Mouse (Mus musculus): ENCODE results near the gene Rdh16f1. TPM values are rescaled to one million over a fixed set of nuclear protein-coding genes. Genes with fewer than 3 reads are reported as not detected.

Gene Rdh16f1
- not detected in 2 replicates for polyA plus RNA-seq (2012)

DNA sequence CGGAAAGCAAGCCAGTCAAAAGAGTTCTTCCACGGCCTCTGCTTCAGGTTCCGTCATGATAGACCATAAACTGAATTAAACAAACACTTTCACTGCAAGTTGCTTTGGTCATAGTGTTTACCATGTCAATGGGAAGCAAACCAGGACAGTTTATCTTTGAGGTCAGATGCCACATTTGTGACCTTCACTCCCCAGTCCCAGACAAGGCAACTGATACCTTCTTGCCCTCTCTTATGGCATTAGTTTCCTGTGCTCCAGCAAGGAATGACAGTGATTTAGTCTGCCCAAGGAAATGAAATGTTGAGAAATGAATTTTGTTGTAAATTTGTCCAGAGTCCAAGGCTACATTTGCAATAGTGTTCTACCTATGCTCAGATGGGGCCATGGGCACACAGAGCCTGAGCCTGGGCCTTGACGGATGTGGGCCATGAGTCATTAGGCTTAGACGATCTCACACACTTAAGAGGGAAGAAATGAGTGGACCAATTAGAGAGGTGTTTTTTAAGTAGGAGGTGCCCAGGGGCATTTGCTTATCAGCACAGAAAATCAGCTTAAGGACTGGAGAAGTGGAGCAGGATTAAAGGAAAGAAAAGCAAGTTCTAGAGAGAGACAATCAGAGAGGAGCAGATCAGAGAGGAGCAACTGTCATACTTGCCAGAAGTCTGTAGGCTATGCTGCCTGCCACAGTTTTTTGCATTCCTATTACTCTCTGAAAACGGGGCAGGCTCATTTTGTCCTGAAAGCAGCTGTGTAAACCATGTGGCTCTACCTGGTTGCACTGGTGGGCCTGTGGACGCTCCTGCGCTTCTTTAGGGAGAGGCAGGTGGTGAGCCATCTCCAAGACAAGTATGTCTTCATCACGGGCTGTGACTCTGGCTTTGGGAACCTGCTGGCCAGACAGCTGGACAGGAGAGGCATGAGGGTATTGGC, at the start of gene Rdh16f1, which contains the start of gene Rdh1:
Rdh16f1 (plus strand) TSS at position 607 of the 930 bp plus-strand sequence.
Rdh1 (plus strand) TSS at position 541 of the 930 bp plus-strand sequence.
- TF ChIP-seq GATA1 (IDR thresholded peaks at IDR 0.05; ENCODE audit: low read length): no peak

DNA sequence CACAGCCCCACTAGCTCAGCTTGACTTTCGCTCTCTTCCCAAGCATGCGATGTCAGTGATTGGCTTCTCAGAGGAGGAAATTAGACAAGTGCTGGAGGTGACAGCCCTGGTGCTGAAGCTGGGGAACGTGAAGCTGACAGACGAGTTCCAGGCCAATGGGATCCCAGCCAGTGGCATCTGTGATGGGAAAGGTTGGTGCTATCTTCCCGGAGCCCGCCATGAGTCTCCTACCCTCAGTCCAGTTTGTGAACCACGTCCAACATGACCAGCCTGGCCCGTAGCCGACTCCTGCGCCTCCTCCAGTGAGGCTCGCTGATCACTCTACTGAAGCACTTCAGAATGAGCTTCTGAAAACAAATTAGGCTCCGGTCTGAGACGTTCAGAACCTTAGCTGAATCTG, 49.3 kb upstream of the Rdh16f1 start:
- no peak for TF ChIP-seq GATA1 (IDR thresholded peaks at IDR 0.05; ENCODE audit: low read length)

DNA sequence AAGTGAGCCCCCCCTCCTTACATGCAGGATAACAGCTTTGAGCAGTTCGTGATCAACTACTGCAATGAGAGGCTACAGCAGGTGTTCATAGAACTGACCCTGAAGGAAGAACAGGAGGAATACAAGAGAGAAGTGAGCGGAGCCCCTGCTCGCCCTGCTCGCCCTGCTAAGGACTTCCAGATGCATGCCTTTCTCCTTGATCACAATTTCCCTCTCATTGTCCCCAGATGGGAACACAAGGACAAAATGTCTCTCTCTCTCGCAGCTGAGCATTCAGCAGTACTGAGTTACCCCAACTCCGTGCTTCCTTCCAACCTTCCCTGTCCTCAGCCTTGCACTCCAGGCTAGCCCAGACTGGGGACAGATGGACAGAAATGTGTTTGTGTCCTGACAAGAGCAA, 46.9 kb upstream of the Rdh16f1 start:
- TF ChIP-seq GATA1 (IDR thresholded peaks at IDR 0.05; ENCODE audit: low read length): no peak

DNA sequence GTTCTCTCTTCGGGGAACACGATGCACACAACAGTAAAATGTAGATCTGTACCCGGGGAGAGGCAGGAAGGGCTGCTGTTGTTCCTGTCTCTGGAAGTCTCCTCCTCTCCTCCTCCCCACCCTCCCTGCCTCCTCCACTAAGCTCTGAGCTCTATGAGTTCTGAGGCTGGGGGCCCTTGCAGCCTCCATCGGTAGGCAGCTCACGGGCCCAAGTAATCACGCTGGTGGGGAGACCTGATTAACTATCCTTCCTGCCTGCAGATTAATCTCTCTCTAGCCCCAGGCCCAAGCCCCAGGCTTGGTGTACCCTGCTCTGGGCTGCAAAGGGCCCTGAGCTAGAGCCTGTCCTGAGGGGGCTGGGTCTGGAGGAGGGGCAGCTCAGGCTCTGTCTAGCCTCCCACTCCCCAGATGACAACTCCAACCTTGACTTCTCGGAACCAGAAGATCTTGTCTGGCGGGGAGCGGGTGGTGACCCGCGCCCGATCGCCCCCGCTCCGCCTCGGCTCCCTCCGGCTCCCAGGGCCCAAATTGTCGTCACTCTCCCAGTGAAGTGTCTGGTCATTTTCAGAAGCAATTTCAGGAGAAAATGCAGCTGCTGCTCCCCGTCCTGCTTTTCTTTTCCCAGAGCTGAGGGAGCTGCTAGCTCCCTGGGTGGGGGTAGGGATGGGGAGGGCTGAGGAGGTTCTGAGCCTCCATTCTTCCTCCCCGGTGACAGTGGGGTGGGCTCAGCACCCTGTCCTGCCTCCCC, 37.7 kb upstream of the Rdh16f1 start:
- no peak for TF ChIP-seq GATA1 (IDR thresholded peaks at IDR 0.05; ENCODE audit: low read length)

DNA sequence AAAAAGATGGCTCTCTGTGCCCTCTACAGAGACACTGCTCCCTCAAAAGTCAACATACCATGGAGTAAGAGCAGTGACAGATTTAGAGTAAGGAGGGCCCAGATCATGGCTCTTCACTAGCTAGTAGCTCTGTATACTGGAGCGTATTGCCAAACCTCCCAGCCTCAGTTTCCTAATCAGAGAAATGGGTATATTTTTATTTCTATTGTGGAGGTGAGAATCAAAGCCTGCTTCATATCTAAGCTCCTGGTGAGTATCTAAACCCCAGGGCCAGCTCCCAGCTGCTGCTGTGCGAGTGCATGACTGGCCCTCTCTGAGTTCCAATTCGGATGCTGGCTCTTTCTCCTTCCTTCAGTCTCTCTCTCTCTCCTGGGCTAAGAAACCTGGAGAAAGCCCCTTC, 35.4 kb upstream of the Rdh16f1 start, which contains the start of gene Tac2:
Tac2 (plus strand) TSS at position 301 of the 400 bp plus-strand sequence.
- no peak for TF ChIP-seq GATA1 (IDR thresholded peaks at IDR 0.05; ENCODE audit: low read length)

DNA sequence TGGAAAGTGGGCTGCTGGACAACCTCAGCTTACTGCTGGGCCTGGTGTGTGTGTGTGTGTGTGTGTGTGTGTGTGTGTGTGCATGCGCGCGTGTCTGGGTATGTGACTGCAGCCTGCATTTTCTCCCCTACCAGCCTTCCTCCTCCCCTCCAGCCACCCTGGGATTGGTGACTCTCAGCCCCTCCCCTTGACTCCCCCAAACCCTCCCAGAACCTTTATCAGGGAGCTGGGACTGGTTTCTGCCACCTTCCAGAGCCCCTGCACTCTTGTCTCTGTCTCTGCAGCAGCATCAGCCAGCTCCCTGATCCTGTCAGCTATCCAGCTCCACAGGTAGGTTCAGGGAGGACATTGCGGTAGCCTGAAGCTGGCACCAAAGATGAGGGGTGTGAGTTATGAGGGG, 34.5 kb upstream of the Rdh16f1 start:
- no peak for TF ChIP-seq GATA1 (IDR thresholded peaks at IDR 0.05; ENCODE audit: low read length)

DNA sequence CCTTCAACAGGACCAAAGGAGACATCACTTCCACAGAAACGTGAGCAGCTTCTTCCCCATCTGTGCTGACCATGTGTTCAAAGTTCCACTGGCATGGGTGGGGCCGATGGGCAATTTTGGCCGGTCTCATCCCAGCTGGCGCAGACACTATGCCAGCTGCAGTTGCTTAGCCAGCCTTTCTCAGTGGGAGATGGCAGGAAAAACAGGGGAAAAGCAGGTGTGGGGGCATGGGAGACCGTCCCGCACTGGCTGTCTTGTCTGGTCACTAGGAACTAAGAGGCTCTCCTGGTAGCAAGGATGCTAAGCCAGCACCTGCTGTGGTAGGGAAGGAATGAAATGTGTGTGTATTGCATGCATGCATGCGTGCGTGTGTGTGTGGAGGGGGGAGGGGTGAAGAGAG, 31.1 kb upstream of the Rdh16f1 start:
- no peak for TF ChIP-seq GATA1 (IDR thresholded peaks at IDR 0.05; ENCODE audit: low read length)

DNA sequence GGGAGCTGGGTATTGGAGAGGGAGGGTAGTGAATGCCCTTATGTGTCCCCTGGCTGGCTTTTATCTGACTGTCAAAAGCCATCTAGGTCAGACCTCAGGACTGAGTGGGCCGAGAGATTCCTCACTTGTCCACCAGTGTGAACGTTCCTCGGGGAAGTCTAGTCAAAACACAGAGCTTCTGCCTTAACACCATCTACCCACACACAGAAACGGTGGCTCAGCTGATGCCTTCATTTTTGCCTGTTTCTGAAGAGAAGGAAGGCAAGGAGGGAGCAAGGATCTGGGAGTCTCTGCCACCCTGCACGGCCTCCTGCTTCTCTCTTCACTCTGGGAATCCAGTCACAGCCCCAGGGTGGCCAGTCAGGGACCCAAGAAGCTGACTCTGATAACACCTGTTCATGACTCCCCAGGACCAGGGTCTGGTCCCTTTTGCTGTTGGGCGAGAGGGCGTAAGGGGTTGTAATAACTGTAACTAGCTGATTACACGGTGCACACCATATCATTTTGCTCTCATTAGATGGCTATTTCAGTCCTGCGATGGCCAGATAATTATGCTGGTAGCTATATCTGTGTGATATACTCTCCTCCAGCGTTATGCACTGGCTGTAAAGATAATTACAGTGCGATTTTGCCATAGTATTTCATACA, 29.2 kb upstream of the Rdh16f1 start:
- peak; percentile 56 for TF ChIP-seq GATA1 (IDR thresholded peaks at IDR 0.05; ENCODE audit: low read length)

DNA sequence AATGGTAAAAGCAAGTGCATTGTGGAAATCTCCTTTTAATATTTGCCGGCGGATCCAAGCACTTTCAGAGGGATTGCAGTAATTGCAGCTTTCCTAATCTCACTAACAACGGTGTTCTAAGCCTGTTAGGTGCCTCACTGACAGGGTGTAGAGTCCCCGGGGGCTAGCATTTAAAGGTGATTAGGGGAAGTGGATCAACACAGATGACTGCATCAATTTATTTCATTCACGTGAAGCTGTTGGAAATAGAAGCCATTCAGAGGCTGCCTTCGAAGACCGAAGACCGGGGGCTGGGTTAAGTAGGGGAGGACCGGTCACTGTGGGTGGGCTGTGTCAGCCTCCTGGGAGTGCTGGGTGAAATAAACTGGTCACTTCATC, 28.7 kb upstream of the Rdh16f1 start:
- TF ChIP-seq GATA1 (IDR thresholded peaks at IDR 0.05; ENCODE audit: low read length): no peak

DNA sequence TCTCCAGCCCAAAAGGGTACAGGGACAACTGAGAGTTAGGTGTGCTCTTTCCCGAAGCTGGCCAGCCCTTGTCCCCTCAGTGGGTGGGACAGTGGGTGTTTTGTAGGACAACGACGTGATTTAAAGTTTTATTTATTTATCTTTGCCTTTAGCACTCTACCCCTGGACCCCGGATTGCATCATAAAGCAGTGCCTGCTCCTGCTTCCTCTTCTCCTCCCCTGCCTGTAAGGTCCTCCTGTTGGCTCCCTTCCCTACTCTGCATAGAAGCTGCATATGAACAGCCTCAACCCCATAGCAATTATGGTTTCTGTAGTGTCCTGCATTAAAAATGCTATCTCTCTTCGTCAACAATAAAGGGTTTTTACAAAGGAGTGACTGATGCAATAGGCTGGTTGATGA, 28.2 kb upstream of the Rdh16f1 start:
- TF ChIP-seq GATA1 (IDR thresholded peaks at IDR 0.05; ENCODE audit: low read length): no peak

DNA sequence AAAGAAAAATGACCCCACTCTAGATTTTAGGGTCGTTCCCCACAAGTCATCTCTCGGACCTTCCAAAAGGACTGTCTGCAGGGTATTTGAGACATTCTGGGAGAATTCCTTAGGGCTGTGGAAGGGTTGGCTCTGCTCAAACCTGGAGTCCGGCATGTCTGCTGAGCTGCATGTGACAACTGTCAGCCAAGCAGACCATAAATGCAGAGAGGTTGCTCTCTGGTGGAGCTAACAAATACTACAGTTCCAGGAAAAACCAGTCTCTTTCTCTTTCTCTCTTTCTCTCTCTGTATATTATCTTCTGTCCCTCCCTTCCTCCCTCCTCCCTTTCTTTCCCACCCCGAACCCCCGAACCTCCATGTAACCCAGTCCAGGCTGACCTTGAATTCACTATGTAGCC, 25.2 kb upstream of the Rdh16f1 start:
- TF ChIP-seq GATA1 (IDR thresholded peaks at IDR 0.05; ENCODE audit: low read length): no peak

DNA sequence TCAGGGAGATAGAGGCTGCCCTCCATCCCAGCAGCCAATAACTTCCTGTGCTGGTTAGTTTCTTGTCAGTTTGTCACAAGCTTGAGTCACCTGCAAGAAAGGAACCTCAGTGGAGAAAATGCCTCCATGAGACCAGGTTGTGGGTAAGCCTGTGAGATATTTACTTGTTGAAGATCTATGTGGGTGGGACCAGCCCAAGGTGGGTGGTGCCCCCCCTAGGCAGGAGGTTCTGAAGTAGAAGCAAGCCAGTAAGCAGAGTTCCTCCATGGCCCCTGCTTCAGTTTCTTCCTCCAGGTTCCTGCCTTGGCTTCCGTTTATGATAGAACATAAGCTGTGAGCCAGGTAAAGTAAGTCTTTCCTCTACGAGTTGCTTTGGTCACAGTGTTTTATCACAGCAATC, 23.3 kb upstream of the Rdh16f1 start:
- no peak for TF ChIP-seq GATA1 (IDR thresholded peaks at IDR 0.05; ENCODE audit: low read length)

DNA sequence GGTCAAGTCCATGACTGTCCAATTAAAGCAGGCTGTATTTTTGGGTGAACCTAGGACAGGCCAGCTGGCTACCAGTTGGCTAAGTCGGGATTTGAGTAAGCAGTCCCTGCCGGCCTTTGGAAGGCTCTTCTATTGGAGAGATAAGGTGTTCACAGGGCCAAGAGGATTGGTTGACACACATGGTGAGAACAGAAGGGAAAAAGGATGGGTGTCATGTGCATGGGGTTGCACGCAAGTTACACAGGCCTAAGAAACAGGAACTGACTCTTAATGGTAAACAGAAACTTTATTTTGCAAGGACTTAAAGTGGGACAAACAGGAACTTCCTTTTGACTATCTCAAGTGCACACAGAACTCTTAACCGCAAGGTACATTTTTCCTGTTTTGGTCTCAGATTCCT, 22.7 kb upstream of the Rdh16f1 start:
- TF ChIP-seq GATA1 (IDR thresholded peaks at IDR 0.05; ENCODE audit: low read length): no peak

DNA sequence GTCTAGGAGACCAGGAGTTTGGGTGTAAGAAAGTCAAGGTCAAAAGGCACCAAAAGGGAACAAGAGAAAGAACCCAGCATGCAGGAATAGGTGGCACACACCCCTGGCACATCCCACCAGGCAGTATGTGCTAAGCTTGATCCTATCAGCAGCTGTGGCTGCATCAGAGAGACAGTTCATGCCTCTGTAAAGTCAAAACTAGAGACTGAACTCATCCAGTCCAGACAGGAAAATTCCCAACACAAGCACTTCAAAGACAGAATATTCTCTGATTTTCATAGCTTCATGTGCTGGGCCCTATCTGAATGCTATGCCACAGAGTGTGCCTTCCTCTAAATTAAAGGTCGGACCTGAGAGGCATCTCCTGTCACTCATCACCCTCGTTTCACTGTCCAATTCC, 22.0 kb upstream of the Rdh16f1 start:
- no peak for TF ChIP-seq GATA1 (IDR thresholded peaks at IDR 0.05; ENCODE audit: low read length)

DNA sequence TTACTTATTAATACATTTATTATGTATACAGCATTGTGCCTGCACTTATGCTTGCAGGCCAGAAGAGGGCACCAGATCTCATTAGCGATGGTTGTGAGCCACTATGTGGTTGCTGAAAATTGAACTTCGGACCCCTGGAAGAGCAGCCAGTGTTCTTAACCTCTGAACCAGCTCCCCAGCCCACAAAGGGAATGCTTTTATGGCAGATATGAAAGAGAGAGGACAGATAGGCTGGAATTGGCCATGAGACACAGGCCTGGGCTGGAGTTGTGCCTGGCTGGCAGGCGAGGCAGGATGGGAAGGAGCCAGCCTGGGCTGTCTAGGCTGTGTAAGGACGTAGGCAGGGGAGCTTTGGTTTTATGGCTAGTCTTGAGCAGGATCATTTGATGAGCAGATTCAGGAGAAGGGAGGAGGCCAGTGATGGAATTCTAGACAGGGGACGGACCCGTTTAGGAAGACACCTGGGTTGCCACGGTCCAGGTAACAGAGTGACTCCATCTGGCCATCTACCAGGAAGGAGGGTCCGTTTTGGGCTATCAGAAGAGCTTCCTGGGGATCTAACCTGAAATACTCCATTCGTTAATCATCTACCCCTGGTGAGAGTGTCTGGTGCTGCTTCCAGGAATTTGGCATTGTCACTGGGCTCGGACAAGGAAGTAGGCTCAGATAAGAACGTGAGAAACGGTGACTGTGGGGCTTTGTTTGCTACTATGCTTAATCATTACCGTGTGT, 21.3 kb upstream of the Rdh16f1 start:
- TF ChIP-seq GATA1 (IDR thresholded peaks at IDR 0.05; ENCODE audit: low read length): no peak
